Mouse (Mus musculus): Measurements from ENCODE around the gene Taar8b.
"Not testable (repeated sequence)": the region's sequence is repeated elsewhere in the genome, so short reads cannot be mapped to it uniquely, and the experiment has no call there.

Gene Taar8b

DNA sequence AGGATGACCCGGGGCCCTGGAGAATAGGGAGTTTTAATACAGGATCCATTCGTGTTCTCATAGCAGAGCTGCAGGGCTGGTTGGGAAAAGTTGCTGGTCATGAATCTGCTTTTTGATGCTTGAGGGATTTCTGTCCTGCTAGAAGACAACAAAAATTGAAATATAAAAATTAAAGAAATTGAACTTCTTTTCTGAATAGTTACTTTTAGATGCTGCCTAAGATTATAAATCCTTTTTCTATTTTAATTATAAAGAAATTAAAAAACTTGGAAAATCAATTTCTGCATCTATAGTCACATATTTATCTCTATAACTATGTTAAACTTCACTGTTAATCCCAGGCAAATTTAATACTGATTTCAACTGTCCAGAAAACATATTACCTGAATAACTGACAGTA, at the start of gene Taar8b:
TSS of gene Taar8b (minus strand) at position 101 of the 400 bp plus-strand sequence.
- no peak for DNase-seq (ENCODE audit: inconsistent age in 2 of 2, low spot score in 1 of 2)

DNA sequence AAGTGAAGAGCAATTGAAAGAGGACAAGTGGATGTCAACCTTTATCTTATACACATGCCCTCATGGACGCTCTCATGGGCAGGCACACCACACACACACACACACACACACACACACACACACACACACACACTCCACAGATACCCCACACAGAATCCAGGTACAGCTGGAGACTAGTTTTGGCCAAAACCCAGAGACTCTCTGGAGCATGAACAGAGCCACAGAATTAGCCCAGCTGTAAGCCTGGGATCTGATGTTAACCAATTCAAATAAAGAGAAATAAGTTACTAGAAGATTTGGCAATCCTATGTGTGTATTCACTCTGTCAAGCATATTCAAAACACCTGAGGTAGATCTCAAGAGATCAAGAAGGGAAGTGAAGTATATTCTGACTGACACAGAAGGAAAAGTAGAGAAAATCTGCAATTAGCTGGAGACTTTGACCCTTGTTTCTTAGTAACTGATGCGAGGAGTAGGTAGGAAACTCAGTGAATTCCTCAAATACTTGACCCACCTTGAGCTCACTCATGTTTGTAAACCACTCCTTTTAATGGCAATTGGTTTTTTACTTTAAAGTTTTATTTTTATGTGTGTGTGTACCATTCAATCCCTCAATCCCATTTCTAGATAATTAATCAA, 46.6 kb upstream of the Taar8b start:
- DNase-seq (ENCODE audit: inconsistent age in 2 of 2, low spot score in 1 of 2): no peak

GRCm38 (mm10) chr10:24134071-24134645, 42.1 kb upstream of the Taar8b start:
- DNase-seq (ENCODE audit: inconsistent age in 2 of 2, low spot score in 1 of 2): no peak

GRCm38 (mm10) chr10:24133132-24133531, 41.0 kb upstream of the Taar8b start:
- DNase-seq (ENCODE audit: inconsistent age in 2 of 2, low spot score in 1 of 2): no peak

DNA sequence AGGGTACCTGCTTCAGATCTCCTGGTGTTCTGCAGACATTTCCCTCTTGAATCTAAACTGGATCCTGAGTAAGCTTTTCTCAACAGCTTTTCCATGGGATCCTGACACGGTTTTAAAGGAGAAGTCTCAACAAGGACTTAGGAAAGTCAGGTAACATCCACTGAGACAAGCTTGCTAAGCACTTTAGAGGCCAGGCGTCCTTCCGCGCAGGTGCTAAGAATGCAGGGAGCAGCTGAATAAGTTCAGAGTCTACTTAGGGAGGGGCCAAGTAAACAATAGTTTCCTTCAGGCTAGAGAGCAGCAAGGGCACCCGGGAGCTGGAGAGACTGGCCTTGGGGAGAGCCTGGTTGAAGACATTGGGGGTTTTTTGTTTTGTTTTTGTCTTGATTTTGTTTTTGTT, 40.2 kb upstream of the Taar8b start:
- peak in 1 of 2 experiments; percentile 51 for DNase-seq (ENCODE audit: inconsistent age in 2 of 2, low spot score in 1 of 2)

- DNase-seq (ENCODE audit: inconsistent age in 2 of 2, low spot score in 1 of 2): peak; percentile 52 to 90
Observed at GRCm38 (mm10) chr10:24131451-24132262, 39.6 kb upstream of the Taar8b start.

DNA sequence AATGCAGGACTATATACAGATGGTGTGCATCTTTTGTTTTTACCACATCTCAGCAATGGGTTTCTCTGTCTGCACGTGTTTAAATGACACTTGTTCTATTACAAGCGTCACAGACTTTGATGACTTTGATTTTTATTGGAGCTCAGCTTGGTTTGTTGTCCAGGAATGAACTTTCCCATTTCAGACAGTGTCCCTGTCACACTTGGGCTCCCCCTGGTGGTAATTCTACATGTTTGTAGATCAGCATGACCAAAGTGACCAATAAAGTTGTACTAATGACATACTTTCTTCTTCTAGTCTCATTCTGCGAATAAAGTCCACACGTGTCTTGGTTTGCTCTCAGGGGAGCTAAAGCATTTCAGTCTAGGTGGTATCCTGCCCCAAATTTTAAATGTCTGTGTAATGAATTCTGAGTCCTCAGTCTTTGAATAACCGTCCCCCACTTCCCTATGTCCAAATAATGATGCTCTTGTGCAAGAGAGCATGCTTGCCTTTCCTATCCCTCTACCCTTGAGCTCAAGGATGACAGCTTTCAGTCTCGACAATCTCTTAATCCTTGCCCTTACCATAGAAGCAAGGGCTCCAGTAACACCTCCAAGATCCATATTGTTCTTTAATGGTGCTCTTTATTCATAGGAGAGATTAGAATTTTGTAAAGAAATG, 19.2 kb upstream of the Taar8b start:
- peak; percentile 14 to 78 for DNase-seq (ENCODE audit: inconsistent age in 2 of 2, low spot score in 1 of 2)

DNA sequence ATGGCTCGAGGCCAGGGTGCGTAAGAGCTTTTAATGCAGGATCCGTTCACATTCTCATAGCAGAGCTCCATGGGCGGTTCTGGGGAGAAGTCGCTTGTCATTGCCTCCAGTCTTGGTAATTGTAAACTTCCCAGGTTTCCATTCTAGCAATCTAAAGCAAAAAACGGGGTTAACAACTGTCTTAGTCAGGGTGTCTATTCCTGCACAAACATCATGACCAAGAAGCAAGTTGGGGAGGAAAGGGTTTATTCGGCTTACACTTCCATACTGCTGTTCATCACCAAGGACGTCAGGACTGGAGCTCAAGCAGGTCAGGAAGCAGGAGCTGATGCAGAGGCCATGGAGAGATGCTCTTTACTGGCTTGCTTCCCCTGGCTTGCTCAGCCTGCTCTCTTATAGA, 17.3 kb upstream of the Taar8b start, which contains the start of gene Taar9:
TSS of gene Taar9 (minus strand) at position 101 of the 400 bp plus-strand sequence.
- DNase-seq (ENCODE audit: inconsistent age in 2 of 2, low spot score in 1 of 2): not testable (repeated sequence)

GRCm38 (mm10) chr10:24108236-24108635, 16.1 kb upstream of the Taar8b start:
- no peak for DNase-seq (ENCODE audit: inconsistent age in 2 of 2, low spot score in 1 of 2)

DNA sequence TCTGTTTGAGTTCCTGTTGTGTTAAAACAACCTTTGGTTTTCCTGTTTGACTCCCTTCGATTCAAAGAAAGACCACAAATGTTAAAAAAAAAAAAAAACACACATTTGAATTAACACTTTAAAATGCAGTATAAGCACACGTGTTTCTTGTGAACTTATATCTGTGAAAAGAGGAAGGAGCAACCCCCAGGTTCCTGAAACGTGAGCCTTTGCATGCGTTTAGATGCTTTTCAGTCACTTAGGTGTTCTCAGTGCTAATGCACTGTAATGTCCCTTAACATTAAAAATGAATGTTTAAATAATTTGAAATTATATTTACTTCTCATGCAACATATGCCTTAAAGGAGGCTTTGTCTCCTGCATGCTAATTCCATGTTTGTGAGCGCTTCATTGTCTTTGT, 15.7 kb upstream of the Taar8b start:
- no peak for DNase-seq (ENCODE audit: inconsistent age in 2 of 2, low spot score in 1 of 2)

- not testable (repeated sequence) for DNase-seq (ENCODE audit: inconsistent age in 2 of 2, low spot score in 1 of 2)
Observed at GRCm38 (mm10) chr10:24103299-24103698, 11.2 kb upstream of the Taar8b start.

GRCm38 (mm10) chr10:24101812-24102211, 9.7 kb upstream of the Taar8b start, which contains the start of gene Taar8c:
Gene Taar8c (minus strand): TSS chr10:24101912.
- DNase-seq (ENCODE audit: inconsistent age in 2 of 2, low spot score in 1 of 2): not testable (repeated sequence)

DNA sequence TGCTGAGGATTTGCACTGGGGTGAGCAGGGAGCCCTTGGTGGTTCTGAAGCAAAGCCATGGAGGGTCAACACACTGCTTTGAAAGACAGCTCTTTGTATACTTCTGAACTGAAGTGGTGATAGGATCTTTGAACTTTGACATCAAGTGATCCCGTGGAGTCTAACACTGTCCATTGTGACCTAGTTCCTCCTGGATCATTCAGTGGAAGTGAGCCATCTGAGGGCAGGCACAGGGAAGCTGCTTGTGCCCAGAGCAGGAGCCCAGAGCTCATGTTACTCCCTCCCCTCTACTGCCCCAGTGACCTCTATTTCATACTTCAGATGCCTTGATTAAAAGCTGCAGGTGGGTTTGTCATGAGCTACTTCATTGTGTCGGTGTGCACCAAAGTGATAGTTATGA, 4.9 kb upstream of the Taar8b start:
- DNase-seq (ENCODE audit: inconsistent age in 2 of 2, low spot score in 1 of 2): not testable (repeated sequence)

- DNase-seq (ENCODE audit: inconsistent age in 2 of 2, low spot score in 1 of 2): no peak
Observed at GRCm38 (mm10) chr10:24087168-24087567, 4.9 kb downstream of the Taar8b start.

DNA sequence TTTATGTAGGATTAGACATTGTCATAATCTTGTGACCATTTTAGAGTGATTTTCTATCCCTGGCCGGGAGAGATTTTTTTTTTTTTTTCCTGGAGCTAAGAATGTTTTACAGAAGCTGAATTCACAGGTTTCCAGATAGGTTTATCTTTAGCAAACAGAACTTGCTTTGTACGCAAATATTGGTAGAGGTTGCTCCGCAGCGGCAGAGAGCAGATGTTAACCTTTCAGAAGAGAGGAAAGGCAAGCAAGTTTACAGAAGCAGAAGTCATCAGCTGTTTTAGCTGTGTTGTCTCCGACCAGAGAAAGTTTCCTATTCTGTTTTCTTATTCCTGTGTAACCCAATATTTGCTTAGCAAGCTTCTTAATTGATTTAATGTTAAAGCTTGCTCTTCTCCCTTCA, 5.5 kb downstream of the Taar8b start:
- DNase-seq (ENCODE audit: inconsistent age in 2 of 2, low spot score in 1 of 2): no peak

DNA sequence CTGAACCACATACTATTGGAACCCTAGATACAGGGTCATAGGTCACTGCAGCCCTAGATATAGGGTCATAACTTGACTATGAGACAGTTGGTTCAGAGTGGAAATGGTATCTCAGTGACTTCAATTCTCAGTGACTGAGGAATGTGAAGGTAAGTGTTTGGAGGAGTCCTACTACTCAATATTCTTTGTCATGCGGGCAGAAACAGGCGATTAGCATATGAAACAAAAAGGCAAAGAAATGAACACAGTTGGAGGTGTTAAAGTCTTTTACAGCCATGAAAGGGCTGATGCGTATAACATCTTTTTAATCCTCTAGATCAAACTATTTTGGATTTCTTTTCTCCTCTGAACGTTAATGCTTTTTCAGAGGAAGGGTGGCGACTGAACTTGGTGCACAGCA, 6.2 kb downstream of the Taar8b start:
- no peak for DNase-seq (ENCODE audit: inconsistent age in 2 of 2, low spot score in 1 of 2)

DNA sequence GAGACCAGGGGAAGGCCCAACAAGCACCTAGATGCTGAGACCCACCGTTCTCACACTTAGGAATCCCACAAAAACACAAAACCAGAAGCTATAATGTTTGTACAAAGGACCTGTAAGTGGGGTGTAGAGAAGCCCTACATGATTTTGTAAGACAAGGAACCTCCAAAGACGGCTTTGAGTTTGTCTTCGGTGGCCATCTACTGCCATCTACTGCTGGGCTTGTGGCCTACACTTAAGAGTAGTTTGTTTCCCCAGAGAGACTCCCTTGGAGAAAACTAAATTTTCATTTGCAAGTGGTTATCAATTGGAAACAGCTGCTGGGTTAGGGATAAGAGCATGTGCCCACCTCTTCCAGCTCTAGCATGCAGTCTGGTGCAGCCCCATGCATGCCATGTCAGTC, 11.9 kb downstream of the Taar8b start:
- DNase-seq (ENCODE audit: inconsistent age in 2 of 2, low spot score in 1 of 2): peak; percentile 28 to 81

DNA sequence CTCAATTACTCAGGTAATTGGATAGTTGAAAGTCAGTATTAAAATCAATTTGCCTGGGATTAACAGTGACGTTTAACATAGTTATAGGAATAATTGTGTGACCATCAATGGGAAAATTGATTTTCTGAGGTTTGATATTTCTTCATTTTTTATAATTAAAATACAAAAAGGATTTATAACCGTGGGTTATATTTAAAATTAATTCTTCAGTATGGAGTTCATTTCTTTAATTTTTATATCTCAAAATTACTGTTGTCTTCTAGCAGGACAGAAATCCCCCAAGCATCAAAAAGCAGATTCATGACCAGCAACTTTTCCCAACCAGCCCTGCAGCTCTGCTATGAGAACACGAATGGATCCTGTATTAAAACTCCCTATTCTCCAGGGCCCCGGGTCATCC, 15.9 kb downstream of the Taar8b start, which contains the start of gene Taar8a:
TSS of gene Taar8a (plus strand) at position 301 of the 400 bp plus-strand sequence.
- DNase-seq (ENCODE audit: inconsistent age in 2 of 2, low spot score in 1 of 2): not testable (repeated sequence)

DNA sequence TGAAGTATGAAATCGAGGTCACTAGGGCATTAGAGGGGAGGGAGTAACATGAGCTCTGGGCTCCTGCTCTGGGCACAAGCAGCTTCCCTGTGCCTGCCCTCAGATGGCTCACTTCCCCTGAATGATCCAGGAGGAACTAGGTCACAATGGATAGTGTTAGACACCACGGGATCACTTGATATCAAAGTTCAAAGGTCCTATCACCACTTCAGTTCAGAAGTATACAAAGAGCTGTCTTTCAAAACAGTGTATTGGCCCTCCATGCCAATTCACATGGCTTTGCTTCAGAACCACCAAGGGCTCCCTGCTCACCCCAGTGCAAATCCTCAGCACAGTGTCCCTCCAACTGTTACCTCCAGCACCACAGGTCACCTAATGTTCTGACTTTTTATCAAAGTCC, 17.3 kb downstream of the Taar8b start:
- DNase-seq (ENCODE audit: inconsistent age in 2 of 2, low spot score in 1 of 2): not testable (repeated sequence)

DNA sequence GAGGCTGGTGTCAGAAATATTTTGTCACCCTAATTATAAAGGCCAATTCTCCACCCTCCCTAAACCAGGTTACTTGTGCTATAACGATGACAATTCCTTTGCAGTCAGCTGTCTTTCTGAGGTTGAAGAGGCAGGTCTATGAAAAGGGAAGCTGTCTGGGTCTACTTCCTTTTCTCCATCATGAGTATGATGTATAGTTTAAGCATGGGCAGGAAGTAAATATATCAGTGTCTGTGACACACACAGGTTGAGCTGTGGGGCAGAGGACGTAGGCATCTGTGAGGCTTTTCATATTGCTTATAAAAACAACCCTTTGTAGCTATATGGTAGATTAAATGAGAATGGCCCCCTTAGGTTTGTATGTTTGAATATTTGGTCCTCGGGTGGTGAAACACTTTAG, 33.1 kb downstream of the Taar8b start:
- no peak for DNase-seq (ENCODE audit: inconsistent age in 2 of 2, low spot score in 1 of 2)

- no peak for DNase-seq (ENCODE audit: inconsistent age in 2 of 2, low spot score in 1 of 2)
Observed at GRCm38 (mm10) chr10:24052039-24052438, 40.1 kb downstream of the Taar8b start.
